Mouse (Mus musculus): ENCODE measurements at regions not wholly inside any gene's neighbourhood (a gene's known extent, or its start where the extent isn't known, plus 50 kb on each side); places are given as distances from the start of the nearest gene placed in this dataset.

GRCm38 (mm10) chr9:41583711-41584329 is 422.3 kb upstream of the Ubash3b start:
- 48% methylated on average over 8 of the region's 8 CpGs for WGBS
- no peaks in the 10 kb centered on the region for H3K36me3 ChIP-seq (ENCODE audit: control insufficient read depth, insufficient read depth, low read length)
- H3K27me3 ChIP-seq (replicated peaks; ENCODE audit: control insufficient read depth, insufficient read depth, low read length), result no peaks in the 10 kb centered on the region
- TF ChIP-seq POLR2A (IDR thresholded peaks at IDR 0.05; ENCODE audit: low read depth, low read length) (no peak), CTCF (conservative IDR thresholded peaks at IDR 0.05; ENCODE audit: insufficient read depth, insufficient read length, low read depth, low read length) (no peak)
- peaks cover 6% of the 10 kb centered on the region; the same call in 1 of the 2 replicates for H3K4me1 ChIP-seq (ENCODE audit: control insufficient read depth, insufficient read depth, low read length)
- no peak overlapping the region for H3K4me3 ChIP-seq (ENCODE audit: insufficient read depth, low read depth, low read length)
- no peak for DNase-seq
- no peak overlapping the region for H3K27ac ChIP-seq (ENCODE audit: insufficient read depth, low read depth, low read length)

GRCm38 (mm10) chr9:41583276-41583675 is 421.8 kb upstream of the Ubash3b start:
- no peak overlapping the region for H3K27ac ChIP-seq (ENCODE audit: insufficient read depth, low read depth, low read length)
- no peak for DNase-seq
- peaks cover 6% of the 10 kb centered on the region; the same call in 1 of the 2 replicates for H3K4me1 ChIP-seq (ENCODE audit: control insufficient read depth, insufficient read depth, low read length)
- no peak overlapping the region for H3K4me3 ChIP-seq (ENCODE audit: insufficient read depth, low read depth, low read length)
- WGBS, result 48% methylated on average over 8 of the region's 8 CpGs
- no peak for TF ChIP-seq CTCF (conservative IDR thresholded peaks at IDR 0.05; ENCODE audit: insufficient read depth, insufficient read length, low read depth, low read length)
- no peak for TF ChIP-seq POLR2A (IDR thresholded peaks at IDR 0.05; ENCODE audit: low read depth, low read length)
- no peaks in the 10 kb centered on the region for H3K36me3 ChIP-seq (ENCODE audit: control insufficient read depth, insufficient read depth, low read length)
- H3K27me3 ChIP-seq (replicated peaks; ENCODE audit: control insufficient read depth, insufficient read depth, low read length), result no peaks in the 10 kb centered on the region

- H3K36me3 ChIP-seq (ENCODE audit: control insufficient read depth, insufficient read depth, low read length), result no peaks in the 10 kb centered on the region
- H3K4me3 ChIP-seq (ENCODE audit: insufficient read depth, low read depth, low read length), result no peak overlapping the region
- H3K27me3 ChIP-seq (replicated peaks; ENCODE audit: control insufficient read depth, insufficient read depth, low read length), result no peaks in the 10 kb centered on the region
- peaks cover 6% of the 10 kb centered on the region; the same call in 1 of the 2 replicates for H3K4me1 ChIP-seq (ENCODE audit: control insufficient read depth, insufficient read depth, low read length)
- no peak for DNase-seq
- WGBS, result 54% methylated on average over 5 of the region's 5 CpGs
- no peak for TF ChIP-seq POLR2A (IDR thresholded peaks at IDR 0.05; ENCODE audit: low read depth, low read length)
- H3K27ac ChIP-seq (ENCODE audit: insufficient read depth, low read depth, low read length), result no peak overlapping the region
These were observed 421.3 kb upstream of the Ubash3b start for GRCm38 (mm10) chr9:41582711-41583236.

GRCm38 (mm10) chr9:41582171-41582570 is 420.7 kb upstream of the Ubash3b start:
- Histone ChIP-seq H3K36me3 (ENCODE audit: control insufficient read depth, insufficient read depth, low read length) (no peaks in the 10 kb centered on the region), H3K4me3 (ENCODE audit: insufficient read depth, low read depth, low read length) (peak overlapping the region; percentile 34; the same call in 1 of the 2 replicates), H3K27ac (ENCODE audit: insufficient read depth, low read depth, low read length) (no peak overlapping the region), H3K27me3 (replicated peaks; ENCODE audit: control insufficient read depth, insufficient read depth, low read length) (no peaks in the 10 kb centered on the region), H3K4me1 (ENCODE audit: control insufficient read depth, insufficient read depth, low read length) (peaks cover 6% of the 10 kb centered on the region; the same call in 1 of the 2 replicates)
- TF ChIP-seq CTCF (conservative IDR thresholded peaks at IDR 0.05; ENCODE audit: insufficient read depth, insufficient read length, low read depth, low read length) (no peak), POLR2A (IDR thresholded peaks at IDR 0.05; ENCODE audit: low read depth, low read length) (no peak)
- no peak for DNase-seq
- WGBS, result 48% methylated on average over 8 of the region's 8 CpGs

GRCm38 (mm10) chr9:41581741-41582140 is 420.2 kb upstream of the Ubash3b start:
- Histone ChIP-seq H3K27ac (ENCODE audit: insufficient read depth, low read depth, low read length) (no peak overlapping the region), H3K4me3 (ENCODE audit: insufficient read depth, low read depth, low read length) (no peak overlapping the region; the same call in 1 of the 2 replicates), H3K4me1 (ENCODE audit: control insufficient read depth, insufficient read depth, low read length) (peaks cover 4% of the 10 kb centered on the region; the same call in 1 of the 2 replicates), H3K36me3 (ENCODE audit: control insufficient read depth, insufficient read depth, low read length) (no peaks in the 10 kb centered on the region), H3K27me3 (replicated peaks; ENCODE audit: control insufficient read depth, insufficient read depth, low read length) (no peaks in the 10 kb centered on the region)
- TF ChIP-seq CTCF (conservative IDR thresholded peaks at IDR 0.05; ENCODE audit: insufficient read depth, insufficient read length, low read depth, low read length) (no peak), POLR2A (IDR thresholded peaks at IDR 0.05; ENCODE audit: low read depth, low read length) (no peak)
- WGBS, result 34% methylated on average over 9 of the region's 9 CpGs
- DNase-seq, result no peak

- H3K36me3 ChIP-seq (ENCODE audit: control insufficient read depth, insufficient read depth, low read length), result no peaks in the 10 kb centered on the region
- DNase-seq, result peak; percentile 40
- no peak overlapping the region for H3K27ac ChIP-seq (ENCODE audit: insufficient read depth, low read depth, low read length)
- peak overlapping the region; percentile 47 for H3K4me3 ChIP-seq (ENCODE audit: insufficient read depth, low read depth, low read length)
- TF ChIP-seq POLR2A (IDR thresholded peaks at IDR 0.05; ENCODE audit: low read depth, low read length), result no peak
- TF ChIP-seq CTCF (conservative IDR thresholded peaks at IDR 0.05; ENCODE audit: insufficient read depth, insufficient read length, low read depth, low read length), result no peak
- peaks cover 4% of the 10 kb centered on the region; the same call in 1 of the 2 replicates for H3K4me1 ChIP-seq (ENCODE audit: control insufficient read depth, insufficient read depth, low read length)
- no peaks in the 10 kb centered on the region for H3K27me3 ChIP-seq (replicated peaks; ENCODE audit: control insufficient read depth, insufficient read depth, low read length)
- WGBS, result 3% methylated on average over 14 of the region's 14 CpGs
These were observed 419.7 kb upstream of the Ubash3b start for GRCm38 (mm10) chr9:41581152-41581551.

- no peaks in the 10 kb centered on the region for H3K27me3 ChIP-seq (replicated peaks; ENCODE audit: control insufficient read depth, insufficient read depth, low read length)
- H3K27ac ChIP-seq (ENCODE audit: insufficient read depth, low read depth, low read length), result no peak overlapping the region
- TF ChIP-seq POLR2A (IDR thresholded peaks at IDR 0.05; ENCODE audit: low read depth, low read length), result no peak
- TF ChIP-seq CTCF (conservative IDR thresholded peaks at IDR 0.05; ENCODE audit: insufficient read depth, insufficient read length, low read depth, low read length), result no peak
- peak; percentile 43 for DNase-seq
- H3K36me3 ChIP-seq (ENCODE audit: control insufficient read depth, insufficient read depth, low read length), result no peaks in the 10 kb centered on the region
- 5% methylated on average over 13 of the region's 13 CpGs for WGBS
- peaks cover 4% of the 10 kb centered on the region; the same call in 1 of the 2 replicates for H3K4me1 ChIP-seq (ENCODE audit: control insufficient read depth, insufficient read depth, low read length)
- H3K4me3 ChIP-seq (ENCODE audit: insufficient read depth, low read depth, low read length), result peak overlapping the region; percentile 60
These were observed 419.1 kb upstream of the Ubash3b start for GRCm38 (mm10) chr9:41580611-41581041.
